Mouse (Mus musculus): Measurements from ENCODE around the gene Txndc11. TPM values are rescaled to one million over a fixed set of nuclear protein-coding genes. Genes with fewer than 3 reads are reported as not detected.
"Not testable (repeated sequence)": the region's sequence is repeated elsewhere in the genome, so short reads cannot be mapped to it uniquely, and the experiment has no call there.

The Txndc11 gene
- total RNA-seq (2021), result 10 to 100 TPM; 32.1 to 38.1 TPM

DNA sequence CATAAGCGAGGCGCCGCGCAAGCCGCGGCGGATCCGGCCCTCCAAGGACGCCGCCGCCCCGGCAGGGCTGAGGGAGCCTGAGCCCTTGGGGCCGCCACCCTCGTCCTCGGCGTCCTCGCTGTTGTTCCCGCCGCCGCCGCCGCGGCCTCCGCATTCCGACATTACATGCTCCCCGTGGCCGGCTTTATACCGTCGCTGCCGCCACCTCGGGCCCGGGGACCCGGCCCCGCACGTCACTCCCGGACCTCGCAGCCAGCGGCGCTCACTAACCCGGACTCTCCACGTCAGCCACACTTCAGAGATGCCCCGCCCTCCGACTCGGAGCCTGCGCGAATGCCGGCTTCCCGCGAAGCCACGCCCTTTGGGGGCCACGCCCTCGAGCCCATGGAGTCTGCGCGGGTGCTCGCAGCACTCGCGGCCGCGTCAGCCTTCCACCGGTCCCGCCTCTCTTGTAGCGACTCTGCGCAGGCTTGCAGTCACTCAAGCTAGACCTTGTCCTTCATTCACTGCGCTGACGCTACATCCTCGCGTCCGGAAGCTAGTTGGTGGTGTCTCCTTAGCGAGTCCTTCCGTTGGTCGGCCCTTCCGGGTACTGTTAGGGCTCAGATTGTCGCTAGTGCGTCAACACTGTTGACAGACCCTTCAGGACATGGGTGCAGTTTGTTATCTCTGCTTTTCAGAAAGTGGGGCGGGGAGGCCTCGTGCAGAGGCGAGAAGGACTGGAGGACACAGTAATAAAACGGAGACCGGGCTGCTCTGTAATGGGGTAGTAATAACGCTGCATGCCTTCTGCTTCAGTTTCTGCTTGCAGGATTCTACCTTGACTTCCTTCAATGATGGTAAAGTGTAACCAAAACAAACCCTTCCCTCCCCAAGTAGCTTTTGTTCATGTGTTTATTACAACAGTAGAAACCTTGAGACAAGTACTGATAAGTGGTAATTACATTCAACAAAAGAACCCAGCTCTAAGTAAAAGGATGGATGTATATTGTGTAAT is at the start of gene Txndc11:
Gene Txndc11, minus strand, starts transcription at position 303 of the 997 bp plus-strand sequence.
- intact Hi-C loops (cut with DNase I), result loop anchor here (5.0 kb wide), 1 partner anchor 43 kb away; the partner anchor contains the start of gene Zc3h7a

DNA sequence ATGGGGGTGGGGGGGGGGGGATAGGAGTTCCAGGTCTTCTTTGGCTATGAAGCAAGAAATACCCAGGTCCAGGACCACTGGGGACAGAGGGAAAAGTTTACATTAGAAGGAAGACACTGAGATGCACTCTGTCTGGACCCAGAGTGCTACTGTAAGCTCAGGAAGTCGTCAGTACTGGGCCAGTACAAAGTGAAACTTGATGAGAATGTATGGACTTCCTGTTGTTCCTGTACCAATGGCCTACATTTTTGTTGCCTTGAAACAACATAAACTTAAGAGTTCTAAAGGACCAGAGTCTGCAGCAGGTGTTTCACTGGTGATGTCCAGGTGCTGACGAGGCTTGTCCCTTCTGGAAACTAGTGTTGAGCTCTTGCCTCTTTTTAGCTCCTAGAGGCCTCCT is 43.0 kb upstream of the Txndc11 start:
- intact Hi-C loops (cut with DNase I), result loop anchor here (5.0 kb wide), 2 partner anchors 45 to 305 kb away; partner anchors contain the start of gene Txndc11
- no peak for DNase-seq (ENCODE audit: low spot score in 2 of 2)

More for the DNA sequence above, at the start of gene Txndc11:
- peak; percentile 99 for DNase-seq (ENCODE audit: low spot score in 2 of 2)

DNA sequence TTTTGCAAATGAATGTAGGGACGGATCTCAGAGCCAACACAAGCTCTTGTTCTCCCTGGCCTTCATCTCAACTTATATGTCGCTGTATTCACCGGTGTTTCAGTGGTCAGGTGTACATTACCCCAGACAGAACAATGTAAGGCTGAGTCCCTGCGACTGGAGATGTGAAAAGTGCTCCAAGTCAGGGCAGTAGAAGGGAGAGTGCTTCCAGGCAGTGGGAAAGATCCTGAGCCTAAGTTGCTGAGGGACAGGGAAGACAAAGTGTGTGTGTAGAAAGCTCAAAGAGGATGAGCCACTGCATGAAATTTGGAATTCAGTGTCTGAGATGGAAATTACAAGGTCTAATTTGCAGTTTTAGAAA is 42.4 kb upstream of the Txndc11 start:
- DNase-seq (ENCODE audit: low spot score in 2 of 2), result no peak
- intact Hi-C loops (cut with DNase I), result loop anchor here (1.0 to 5.0 kb wide), 3 partner anchors 45 to 305 kb away; partner anchors contain the start of genes Gspt1 and Txndc11

DNA sequence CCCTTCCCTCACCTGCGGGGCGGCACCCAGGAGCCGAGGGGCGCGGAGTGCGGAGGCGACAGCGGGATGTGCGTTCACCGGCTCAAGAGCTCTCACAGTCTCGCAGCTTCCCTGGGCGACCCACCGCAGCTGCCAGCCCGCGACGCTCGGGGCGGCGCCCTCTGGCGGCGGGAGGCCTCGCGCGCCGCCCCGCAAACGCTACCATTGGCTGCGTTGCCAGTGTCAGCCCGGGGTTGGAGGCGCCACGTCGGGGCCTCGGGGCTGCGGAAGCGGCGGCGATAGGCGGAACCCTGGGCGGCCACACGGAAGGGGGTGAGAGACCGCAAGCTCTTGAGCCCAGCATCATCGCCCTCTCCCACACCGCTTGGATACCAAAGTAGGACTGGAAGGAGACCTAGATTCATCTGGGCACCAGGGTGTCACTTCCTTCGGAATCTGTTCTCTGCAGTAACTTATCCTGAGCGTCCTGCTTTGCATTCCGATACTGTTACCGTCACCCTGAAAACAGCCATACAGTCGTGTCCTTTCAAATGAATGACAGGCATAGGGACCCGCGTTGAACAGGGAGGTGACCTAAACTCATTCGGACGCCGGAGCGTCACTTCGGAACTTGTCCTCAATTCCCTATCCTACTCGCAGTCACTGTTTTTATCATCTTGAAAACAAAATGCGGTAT is 41.9 kb upstream of the Txndc11 start, which contains the start of gene Zc3h7a:
Gene Zc3h7a, minus strand, starts transcription at position 186 of the 676 bp plus-strand sequence.
- DNase-seq (ENCODE audit: low spot score in 2 of 2), result peak; percentile 89 to 93
- intact Hi-C loops (cut with DNase I), result loop anchor here (1.0 to 5.0 kb wide), 3 partner anchors 44 to 304 kb away; partner anchors contain the start of genes Gspt1 and Txndc11

DNA sequence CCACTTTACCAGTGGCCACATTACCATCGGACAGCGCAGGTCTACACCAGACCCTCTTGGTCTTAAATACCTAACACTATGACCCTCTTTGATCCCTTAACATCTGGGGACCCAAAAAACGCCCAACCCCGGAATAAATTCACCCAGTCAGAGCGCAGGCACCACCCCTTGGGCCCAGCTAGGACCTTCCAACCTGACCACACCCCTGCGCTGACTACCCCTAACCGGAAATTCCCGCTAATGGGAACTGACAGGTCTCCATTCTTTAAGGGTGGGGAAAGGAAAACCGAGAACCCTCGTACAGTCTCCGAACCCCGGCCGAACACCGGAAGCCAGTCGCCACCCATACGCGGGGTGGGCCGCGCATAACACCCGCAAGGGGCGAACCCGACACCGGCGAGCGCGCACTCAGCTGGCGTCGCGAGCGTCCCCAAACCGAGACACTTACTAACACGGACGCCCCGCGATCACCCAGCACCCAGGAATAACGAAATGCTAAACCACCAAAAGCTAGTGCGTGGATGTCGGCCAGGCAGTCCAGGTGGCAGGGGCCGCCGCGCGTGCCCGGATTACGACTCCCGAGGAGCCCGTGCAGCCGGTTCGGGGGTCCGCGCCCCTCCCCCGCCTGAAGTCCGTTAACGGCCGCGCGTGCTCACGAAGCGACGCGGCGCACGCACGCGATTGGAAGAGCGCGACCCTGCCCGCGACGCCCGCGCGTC is 41.2 kb upstream of the Txndc11 start:
- intact Hi-C loops (cut with DNase I), result loop anchor here (1.0 to 5.0 kb wide), 3 partner anchors 43 to 303 kb away; partner anchors contain the start of genes Gspt1 and Txndc11
- DNase-seq (ENCODE audit: low spot score in 2 of 2), result peak; percentile 62 to 72

DNA sequence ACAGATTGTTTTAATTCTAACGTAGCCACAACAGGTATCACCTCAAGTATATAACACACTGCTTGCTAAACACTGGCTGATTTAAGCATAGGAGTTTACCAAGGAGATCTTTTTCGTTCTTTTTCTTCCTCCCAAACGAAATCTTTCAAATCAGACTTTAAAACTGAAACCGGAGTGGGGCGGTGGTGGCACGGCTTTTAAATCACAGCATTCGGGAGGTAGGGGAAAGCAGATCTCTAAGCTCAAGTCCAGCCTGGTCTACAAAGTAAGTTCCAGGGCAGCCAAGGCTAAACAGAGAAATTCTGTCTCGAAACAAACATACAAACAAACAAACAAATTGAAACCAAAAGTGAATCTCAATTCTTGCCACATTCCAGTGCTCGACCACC is 40.6 kb upstream of the Txndc11 start:
- intact Hi-C loops (cut with DNase I), result loop anchor here (5.0 kb wide), 2 partner anchors 43 to 303 kb away; partner anchors contain the start of gene Txndc11
- DNase-seq (ENCODE audit: low spot score in 2 of 2), result no peak

DNA sequence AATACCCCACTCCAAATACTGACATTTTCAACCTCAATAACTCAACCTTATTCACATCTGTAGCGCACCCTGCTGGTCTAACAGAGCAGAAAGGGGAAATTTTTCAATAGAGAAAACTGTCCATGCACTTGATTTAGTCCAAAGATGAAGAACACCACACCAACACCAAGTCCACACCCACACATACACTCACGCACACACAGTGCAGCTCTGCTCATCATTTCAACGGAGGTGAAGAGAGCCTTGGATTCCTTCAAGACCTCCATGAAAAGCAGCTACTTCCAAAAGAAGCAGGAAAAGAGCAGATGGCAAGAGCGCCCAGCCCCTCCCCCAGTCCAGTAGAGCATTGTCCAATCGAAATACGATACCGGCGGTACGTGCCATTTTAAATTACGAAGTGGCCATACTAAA is 40.2 kb upstream of the Txndc11 start:
- peak; percentile 33 to 40 for DNase-seq (ENCODE audit: low spot score in 2 of 2)
- intact Hi-C loops (cut with DNase I), result loop anchor here (5.0 kb wide), 2 partner anchors 42 to 302 kb away; partner anchors contain the start of gene Txndc11

DNA sequence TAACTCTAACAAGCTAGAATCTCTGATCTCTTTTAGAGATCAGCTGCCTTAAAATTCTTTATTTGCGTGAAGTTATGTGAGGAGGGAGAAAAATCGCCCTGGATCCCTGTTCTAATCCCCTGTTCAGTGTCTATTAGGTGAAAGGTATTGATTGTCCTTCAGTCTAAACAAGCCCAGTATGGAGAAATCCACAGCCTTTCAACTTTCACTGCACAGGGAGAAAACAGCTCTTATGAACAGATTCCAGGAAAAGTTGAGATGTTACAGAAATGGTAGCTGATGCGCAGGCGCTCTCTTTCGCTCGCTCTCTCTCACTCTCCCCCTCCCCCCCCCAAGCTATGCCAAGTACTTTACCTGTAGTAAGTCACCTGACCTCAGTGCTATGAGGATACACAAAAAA is 37.2 kb upstream of the Txndc11 start:
- DNase-seq (ENCODE audit: low spot score in 2 of 2), result no peak
- intact Hi-C loops (cut with DNase I), result no loop called here

DNA sequence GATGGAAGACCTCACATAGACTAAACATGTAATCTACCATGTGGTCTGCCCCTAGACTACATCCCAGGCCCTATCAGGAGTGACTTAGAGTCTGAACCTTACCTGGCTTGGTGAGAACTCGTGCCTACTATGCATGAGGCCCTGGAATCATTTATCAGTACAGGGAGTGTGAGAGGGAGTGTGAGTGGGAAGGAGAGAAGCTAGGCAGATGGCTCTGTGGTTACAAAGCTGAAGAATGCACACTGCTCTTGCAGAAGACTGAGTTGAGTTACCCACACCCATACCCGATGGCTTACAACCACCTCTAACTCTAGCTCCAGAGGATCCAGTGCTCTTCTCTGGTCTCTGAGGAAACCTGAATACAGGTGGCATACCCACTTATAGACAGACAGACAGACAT is 32.0 kb upstream of the Txndc11 start:
- DNase-seq (ENCODE audit: low spot score in 2 of 2), result peak; percentile 29 to 37
- intact Hi-C loops (cut with DNase I), result no loop called here

DNA sequence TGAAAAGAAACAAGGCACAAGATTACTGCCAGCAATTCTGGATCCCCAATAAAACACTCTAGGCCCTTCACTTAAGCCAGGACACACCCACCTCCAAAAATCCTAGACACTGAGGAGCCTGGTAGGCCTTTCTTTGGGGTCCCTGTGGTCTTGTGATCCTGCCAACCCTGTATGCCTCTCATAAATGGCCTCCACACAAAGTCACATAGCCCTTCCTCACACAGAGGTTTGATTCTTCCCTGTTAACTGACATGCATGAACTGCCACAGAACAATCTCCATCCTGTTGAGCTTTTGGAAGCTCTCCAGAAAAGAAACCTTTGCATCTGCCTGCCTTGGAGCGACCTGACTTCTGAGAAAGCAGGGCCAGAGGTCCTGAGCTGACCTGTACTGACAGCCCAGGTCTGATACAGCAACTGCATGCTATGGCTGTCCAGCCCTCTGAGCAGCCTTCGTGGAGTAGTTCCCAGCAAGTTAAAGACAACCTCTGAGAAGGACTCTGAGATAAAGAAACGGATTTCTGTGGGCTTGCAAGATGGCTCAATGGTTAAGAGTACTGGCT is 30.3 kb upstream of the Txndc11 start:
- intact Hi-C loops (cut with DNase I), result no loop called here
- no peak for DNase-seq (ENCODE audit: low spot score in 2 of 2)

DNA sequence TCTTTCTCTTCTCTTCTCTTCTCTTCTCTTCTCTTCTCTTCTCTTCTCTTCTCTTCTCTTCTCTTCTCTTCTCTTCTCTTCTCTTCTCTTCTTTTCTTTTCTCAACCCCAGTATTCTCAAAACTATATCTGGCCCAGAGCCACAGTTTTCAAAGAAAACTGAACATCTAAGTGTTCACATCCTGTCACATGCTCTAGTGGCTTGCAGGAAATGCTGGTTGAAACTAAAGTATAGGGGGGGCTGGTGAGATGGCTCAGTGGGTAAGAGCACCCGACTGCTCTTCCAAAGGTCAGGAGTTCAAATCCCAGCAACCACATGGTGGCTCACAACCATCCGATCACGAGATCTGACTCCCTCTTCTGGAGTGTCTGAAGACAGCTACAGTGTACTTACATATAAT is 23.3 kb upstream of the Txndc11 start:
- intact Hi-C loops (cut with DNase I); DNase-seq (ENCODE audit: low spot score in 2 of 2): not testable (repeated sequence)

DNA sequence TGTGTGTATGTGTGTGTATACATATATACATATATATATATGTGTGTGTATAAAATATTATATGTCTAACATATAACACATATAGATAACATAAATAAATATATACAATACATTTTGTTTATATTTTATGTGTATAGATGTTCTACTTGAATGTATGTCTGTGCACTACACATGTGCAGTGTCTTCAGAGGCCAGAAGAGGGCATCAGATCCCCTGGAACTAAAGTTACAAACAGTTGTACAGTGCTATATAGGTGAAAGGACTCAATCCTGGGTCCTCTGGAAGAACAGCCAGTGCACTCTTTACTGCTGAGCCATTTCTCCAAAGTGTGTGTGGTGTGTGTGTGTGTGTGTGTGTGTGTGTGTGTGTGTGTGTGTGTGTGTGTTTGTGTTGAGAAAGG is 20.1 kb upstream of the Txndc11 start:
- intact Hi-C loops (cut with DNase I), result no loop called here
- no peak for DNase-seq (ENCODE audit: low spot score in 2 of 2)

DNA sequence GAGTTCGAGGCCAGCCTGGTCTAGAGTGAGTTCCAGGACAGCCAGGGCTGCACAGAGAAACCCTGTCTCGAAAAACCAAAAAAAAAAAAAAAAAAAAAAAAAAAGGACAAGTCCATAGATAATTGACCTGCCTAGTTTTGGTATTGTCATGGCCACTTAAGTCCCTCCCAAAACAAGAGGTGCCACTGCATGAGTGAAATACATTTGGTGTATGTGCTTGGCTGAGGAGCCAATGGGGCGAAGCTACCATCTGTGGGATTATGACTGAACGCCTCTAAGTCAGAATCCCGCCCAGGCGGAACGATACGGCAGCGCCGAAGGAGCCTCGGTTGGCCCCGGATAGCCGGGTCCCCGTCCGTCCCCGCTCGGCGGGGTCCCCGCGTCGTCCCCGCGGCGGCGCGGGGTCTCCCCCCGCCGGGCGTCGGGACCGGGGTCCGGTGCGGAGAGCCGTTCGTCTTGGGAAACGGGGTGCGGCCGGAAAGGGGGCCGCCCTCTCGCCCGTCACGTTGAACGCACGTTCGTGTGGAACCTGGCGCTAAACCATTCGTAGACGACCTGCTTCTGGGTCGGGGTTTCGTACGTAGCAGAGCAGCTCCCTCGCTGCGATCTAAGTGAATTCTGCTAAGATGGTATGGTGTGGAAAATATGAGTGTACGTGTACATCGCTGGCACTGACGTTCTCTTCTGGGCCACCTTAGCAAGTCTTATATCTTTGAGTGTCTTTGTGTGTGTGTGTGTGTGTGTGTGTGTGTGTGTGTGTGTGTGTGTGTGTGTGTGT is 9.4 kb upstream of the Txndc11 start:
- DNase-seq (ENCODE audit: low spot score in 2 of 2), result peak; percentile 100
- intact Hi-C loops (cut with DNase I), result not testable (repeated sequence)

DNA sequence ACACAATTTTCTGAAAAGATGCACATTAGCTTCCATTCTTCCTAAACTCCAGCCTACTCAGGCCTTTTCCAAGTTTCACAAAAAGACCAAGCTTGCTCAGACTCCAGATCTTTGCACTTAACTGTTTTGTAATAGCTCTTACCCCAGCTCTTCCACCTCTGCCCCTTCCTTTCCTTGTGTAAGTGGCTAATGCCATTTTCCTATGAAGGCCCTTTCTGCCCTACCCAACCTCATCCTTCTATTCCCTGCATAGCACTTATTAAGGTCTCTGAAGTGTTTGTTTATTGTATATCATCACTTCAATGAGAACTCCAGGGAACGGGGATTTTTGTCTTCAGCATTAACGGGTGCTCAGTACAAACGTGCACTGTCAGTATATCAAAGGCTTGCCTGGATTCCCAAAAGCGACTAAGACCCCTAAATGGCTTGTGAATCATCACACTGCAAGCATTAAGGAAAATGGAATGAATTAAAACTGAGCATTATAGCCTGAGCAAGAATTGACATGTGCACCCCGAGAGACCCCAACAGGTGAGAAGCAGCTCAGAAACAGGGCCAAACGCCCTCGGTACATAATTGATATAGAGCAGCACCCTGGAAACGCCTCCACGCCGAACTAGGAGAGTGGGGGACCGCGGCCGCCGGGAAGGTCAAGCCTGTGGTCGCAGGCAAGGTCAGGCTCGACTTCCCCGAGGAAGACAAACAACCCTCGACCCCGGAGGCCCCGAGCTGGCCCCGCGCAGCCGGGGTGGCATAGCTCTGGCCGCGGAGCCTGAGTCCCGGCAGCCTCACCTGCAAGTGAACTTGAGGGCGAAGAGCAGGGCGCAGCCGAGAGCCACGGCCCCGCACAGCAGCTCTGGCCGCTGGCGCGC is 738 bp downstream of the Txndc11 start:
- intact Hi-C loops (cut with DNase I), result loop anchor here (5.0 kb wide), 1 partner anchor 44 kb away; the partner anchor contains the start of gene Zc3h7a
- no peak for DNase-seq (ENCODE audit: low spot score in 2 of 2)

DNA sequence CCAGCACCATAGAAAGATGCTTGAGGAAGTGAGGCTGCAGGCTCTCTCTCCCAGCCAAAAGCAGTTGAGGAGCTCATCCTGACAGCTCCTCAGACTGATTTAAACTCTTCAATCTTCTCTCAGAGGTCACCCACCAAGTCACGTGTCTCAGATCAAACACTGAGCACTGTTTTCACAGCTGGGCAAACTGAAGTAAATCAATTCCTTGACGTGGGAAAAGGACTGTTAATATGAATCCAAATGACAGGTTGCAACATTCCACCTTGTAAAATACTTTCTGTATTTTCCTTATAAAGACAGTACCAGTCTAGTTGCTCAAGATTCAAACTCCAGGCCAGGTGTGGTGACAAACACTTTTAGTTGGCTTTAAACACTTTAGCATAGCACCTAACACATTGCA is 1.6 kb downstream of the Txndc11 start:
- intact Hi-C loops (cut with DNase I), result loop anchor here (5.0 kb wide), 1 partner anchor 44 kb away; the partner anchor contains the start of gene Zc3h7a
- DNase-seq (ENCODE audit: low spot score in 2 of 2), result no peak

DNA sequence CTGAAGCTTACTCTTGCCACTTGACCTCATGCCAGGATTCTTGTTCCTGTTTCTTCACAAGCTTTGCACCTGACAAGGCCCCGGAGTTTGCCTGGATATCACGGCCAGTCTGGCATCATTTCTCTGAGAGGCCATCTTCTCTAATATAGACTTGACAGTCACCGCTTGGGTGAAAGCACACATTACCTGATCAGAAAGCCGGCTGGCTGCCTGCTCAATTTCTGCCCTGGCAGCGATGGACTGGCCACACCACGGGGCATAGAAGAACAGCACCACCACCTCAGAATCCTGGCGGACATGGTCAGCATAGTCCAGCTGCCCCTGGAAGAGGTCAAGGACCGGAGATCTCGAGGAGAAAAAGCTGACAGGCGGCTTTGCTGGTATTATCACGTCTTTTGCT is 6.1 kb downstream of the Txndc11 start:
- DNase-seq (ENCODE audit: low spot score in 2 of 2), result no peak
- intact Hi-C loops (cut with DNase I), result no loop called here

DNA sequence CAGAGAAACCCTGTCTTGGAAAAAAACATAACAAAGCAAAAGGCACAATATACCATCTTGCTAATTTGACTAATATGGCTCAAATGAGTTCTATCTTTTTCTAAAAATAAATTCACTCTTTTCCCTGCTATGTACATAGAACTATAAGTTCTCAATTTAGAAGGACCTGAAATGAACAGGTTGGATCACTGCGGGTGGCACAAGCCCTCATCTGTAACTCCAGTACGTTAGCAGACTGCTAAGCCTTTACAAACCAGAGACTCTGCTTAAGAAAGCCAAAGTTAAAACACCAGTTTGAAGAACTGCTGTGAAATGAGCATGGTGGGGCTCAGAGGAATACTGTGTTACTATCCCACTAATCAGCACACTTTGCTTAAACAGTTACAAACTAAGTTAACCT is 9.1 kb downstream of the Txndc11 start:
- no peak for DNase-seq (ENCODE audit: low spot score in 2 of 2)
- intact Hi-C loops (cut with DNase I), result no loop called here
